Mouse (Mus musculus): Measurements from ENCODE around the gene Ucp2. TPM values are rescaled to one million over a fixed set of nuclear protein-coding genes. Genes with fewer than 3 reads are reported as not detected.
A peak's percentile ranks its signal among the peaks of the same experiment; 100 is the strongest.

Ucp2 gene
- polyA plus RNA-seq, 1 experiment from 2014 or later = 351 TPM

GRCm38 (mm10) chr7:100530766-100531165, 37.6 kb downstream of the Ucp2 start:
- Histone ChIP-seq H3K4me3 (replicated peaks; ENCODE audit: low read length) (no peak overlapping the region), H3K36me3 (ENCODE audit: control insufficient read depth, insufficient read depth, low read length) (no peaks in the 10 kb centered on the region), H3K27ac (ENCODE audit: low read length) (no peak overlapping the region), H3K4me1 (ENCODE audit: control insufficient read depth, insufficient read depth, low read length) (no peaks in the 10 kb centered on the region), H3K9ac (ENCODE audit: low read length) (no peak overlapping the region), H3K4me2 (ENCODE audit: low read depth, low read length) (no peak overlapping the region), H3K27me3 (ENCODE audit: control insufficient read depth, insufficient read depth, low read length) (no peaks in the 10 kb centered on the region), H3K9me3 (replicated peaks; ENCODE audit: control insufficient read depth, low read length) (no peaks in the 10 kb centered on the region)
- 87% methylated on average over 5 of the region's 5 CpGs for WGBS
- no peak for ATAC-seq (ENCODE audit: insufficient read depth, low FRiP score)

- peak overlapping the region; percentile 16; the same call in 1 of the 2 replicates for H3K27ac ChIP-seq (ENCODE audit: low read length)
- WGBS = 42% methylated on average over 2 of the region's 2 CpGs
Observed at GRCm38 (mm10) chr7:100533503-100533902, 40.4 kb downstream of the Ucp2 start.

DNA sequence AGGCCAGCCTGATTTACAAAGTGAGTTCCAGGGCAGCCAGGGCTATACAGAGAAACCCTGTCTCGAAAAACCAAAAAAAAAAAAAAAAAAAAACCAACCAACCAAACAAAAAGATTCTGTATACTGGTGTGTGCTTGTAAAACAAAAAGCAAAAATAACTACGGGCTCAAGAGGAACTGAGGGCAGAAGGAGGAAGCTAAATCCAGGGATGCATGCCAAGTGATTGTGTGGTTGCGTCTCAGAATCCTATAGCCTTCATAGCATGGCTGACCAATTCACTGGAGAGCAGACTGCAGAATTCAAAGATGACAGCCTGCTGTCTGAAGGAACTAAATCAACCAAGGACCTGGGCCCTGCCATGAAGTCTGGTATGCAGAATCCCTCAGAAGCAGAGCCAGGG, 41.1 kb downstream of the Ucp2 start:
- Histone ChIP-seq H3K9me3 (replicated peaks; ENCODE audit: control insufficient read depth, low read length) (no peaks in the 10 kb centered on the region), H3K4me1 (ENCODE audit: control insufficient read depth, insufficient read depth, low read length) (peaks cover 10% of the 10 kb centered on the region), H3K4me2 (ENCODE audit: low read depth, low read length) (no peak overlapping the region), H3K27ac (ENCODE audit: low read length) (no peak overlapping the region), H3K27me3 (ENCODE audit: control insufficient read depth, insufficient read depth, low read length) (no peaks in the 10 kb centered on the region), H3K4me3 (replicated peaks; ENCODE audit: low read length) (no peak overlapping the region), H3K36me3 (ENCODE audit: control insufficient read depth, insufficient read depth, low read length) (peaks cover 2% of the 10 kb centered on the region), H3K9ac (ENCODE audit: low read length) (no peak overlapping the region)
- 79% methylated on average over 3 of the region's 3 CpGs for WGBS
- no peak for ATAC-seq (ENCODE audit: insufficient read depth, low FRiP score)

More at GRCm38 (mm10) chr7:100533503-100533902, 40.4 kb downstream of the Ucp2 start:
- Histone ChIP-seq H3K4me3 (replicated peaks; ENCODE audit: low read length) (no peak overlapping the region), H3K36me3 (ENCODE audit: control insufficient read depth, insufficient read depth, low read length) (no peaks in the 10 kb centered on the region), H3K4me1 (ENCODE audit: control insufficient read depth, insufficient read depth, low read length) (peaks cover 10% of the 10 kb centered on the region), H3K9me3 (replicated peaks; ENCODE audit: control insufficient read depth, low read length) (no peaks in the 10 kb centered on the region), H3K9ac (ENCODE audit: low read length) (no peak overlapping the region), H3K27me3 (ENCODE audit: control insufficient read depth, insufficient read depth, low read length) (no peaks in the 10 kb centered on the region), H3K4me2 (ENCODE audit: low read depth, low read length) (no peak overlapping the region)
- ATAC-seq (ENCODE audit: insufficient read depth, low FRiP score) = no peak

DNA sequence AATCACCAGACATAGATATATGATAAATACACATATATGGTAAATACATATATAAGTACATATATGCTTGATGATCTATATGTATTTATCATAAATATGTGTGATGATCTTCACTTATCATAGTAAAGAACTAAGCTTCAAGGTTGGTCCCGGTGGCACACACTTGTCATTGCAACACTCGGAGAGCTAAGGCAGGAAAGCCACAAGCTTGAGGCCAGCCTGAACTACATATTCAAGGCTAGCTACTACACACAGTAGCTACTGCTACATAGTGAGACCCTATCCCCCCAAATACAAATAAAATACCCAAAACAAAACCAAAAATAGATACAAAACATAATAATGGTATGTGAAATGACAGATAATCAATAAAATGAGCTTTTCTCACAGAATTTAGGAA, 42.7 kb downstream of the Ucp2 start:
- H3K9ac ChIP-seq (ENCODE audit: low read length) = no peak overlapping the region
- H3K4me3 ChIP-seq (replicated peaks; ENCODE audit: low read length) = no peak overlapping the region
- no peak for ATAC-seq (ENCODE audit: insufficient read depth, low FRiP score)
- H3K36me3 ChIP-seq (ENCODE audit: control insufficient read depth, insufficient read depth, low read length) = peaks cover 13% of the 10 kb centered on the region
- no peak overlapping the region for H3K4me2 ChIP-seq (ENCODE audit: low read depth, low read length)
- no peaks in the 10 kb centered on the region for H3K9me3 ChIP-seq (replicated peaks; ENCODE audit: control insufficient read depth, low read length)
- H3K27ac ChIP-seq (ENCODE audit: low read length) = no peak overlapping the region
- 73% methylated on average over 2 of the region's 2 CpGs for WGBS
- no peaks in the 10 kb centered on the region for H3K27me3 ChIP-seq (ENCODE audit: control insufficient read depth, insufficient read depth, low read length)
- H3K4me1 ChIP-seq (ENCODE audit: control insufficient read depth, insufficient read depth, low read length) = peaks cover 10% of the 10 kb centered on the region

DNA sequence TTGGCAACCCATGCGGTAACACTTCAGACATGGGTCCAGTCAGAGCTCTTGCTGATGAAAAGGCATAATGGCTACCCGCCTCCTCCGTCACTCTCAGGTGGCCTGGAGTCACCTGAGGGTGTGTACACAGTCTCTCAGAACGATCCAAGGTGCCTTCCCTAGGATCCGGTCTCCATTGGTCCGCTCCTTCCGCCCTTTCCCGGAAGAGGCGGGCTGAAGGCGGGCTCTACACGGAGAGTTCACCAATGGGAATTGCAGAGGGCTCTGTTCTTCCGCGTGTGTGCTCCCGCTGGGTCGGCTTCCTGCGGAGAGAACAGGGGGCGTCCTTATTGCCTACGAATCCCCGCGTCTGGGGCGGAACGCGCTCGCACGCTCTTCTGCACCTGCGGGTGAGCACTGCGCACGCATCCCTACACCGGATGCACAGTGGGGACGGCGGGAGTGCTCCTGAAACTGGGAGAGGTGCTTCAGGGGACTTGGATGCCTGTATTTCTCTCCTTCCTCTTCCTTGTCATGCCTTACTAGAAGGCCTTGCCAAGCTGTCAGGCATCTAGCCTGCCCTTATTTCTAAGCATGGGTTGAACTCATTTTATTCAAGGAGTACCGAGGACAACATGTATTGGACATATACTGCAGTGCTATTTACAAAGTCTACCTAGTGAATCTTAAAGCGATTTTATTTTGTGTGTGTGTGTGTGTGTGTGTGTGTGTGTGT, 43.8 kb downstream of the Ucp2 start, which contains the start of gene Coa4:
TSS of gene Coa4 (plus strand) at position 268 of the 715 bp plus-strand sequence.
- no peaks in the 10 kb centered on the region for H3K27me3 ChIP-seq (ENCODE audit: control insufficient read depth, insufficient read depth, low read length)
- peak within 1 kb of the TSS; percentile 95 for H3K27ac ChIP-seq (ENCODE audit: low read length)
- H3K9ac ChIP-seq (ENCODE audit: low read length) = peak within 1 kb of the TSS; percentile 93
- H3K4me2 ChIP-seq (ENCODE audit: low read depth, low read length) = peak within 1 kb of the TSS; percentile 64
- peaks cover 13% of the 10 kb centered on the region for H3K36me3 ChIP-seq (ENCODE audit: control insufficient read depth, insufficient read depth, low read length)
- peak within 1 kb of the TSS; percentile 85 for H3K4me3 ChIP-seq (replicated peaks; ENCODE audit: low read length)
- WGBS = under 1% methylated on average over 33 of the region's 33 CpGs
- no peaks in the 10 kb centered on the region for H3K9me3 ChIP-seq (replicated peaks; ENCODE audit: control insufficient read depth, low read length)
- ATAC-seq (ENCODE audit: insufficient read depth, low FRiP score) = peak; percentile 98
- peaks cover 10% of the 10 kb centered on the region for H3K4me1 ChIP-seq (ENCODE audit: control insufficient read depth, insufficient read depth, low read length)

GRCm38 (mm10) chr7:100537519-100537902, 44.4 kb downstream of the Ucp2 start:
- Histone ChIP-seq H3K4me3 (replicated peaks; ENCODE audit: low read length) (peak overlapping the region; percentile 85), H3K4me2 (ENCODE audit: low read depth, low read length) (peak overlapping the region; percentile 64), H3K9me3 (replicated peaks; ENCODE audit: control insufficient read depth, low read length) (no peaks in the 10 kb centered on the region), H3K36me3 (ENCODE audit: control insufficient read depth, insufficient read depth, low read length) (peaks cover 13% of the 10 kb centered on the region), H3K27ac (ENCODE audit: low read length) (peak overlapping the region; percentile 95), H3K4me1 (ENCODE audit: control insufficient read depth, insufficient read depth, low read length) (peaks cover 10% of the 10 kb centered on the region), H3K27me3 (ENCODE audit: control insufficient read depth, insufficient read depth, low read length) (no peaks in the 10 kb centered on the region), H3K9ac (ENCODE audit: low read length) (peak overlapping the region; percentile 93)
- ATAC-seq (ENCODE audit: insufficient read depth, low FRiP score) = no peak
- 20% methylated on average over 7 of the region's 7 CpGs for WGBS

GRCm38 (mm10) chr7:100539516-100539915, 46.4 kb downstream of the Ucp2 start:
- 94% methylated on average over 9 of the region's 9 CpGs for WGBS
- H3K9ac ChIP-seq (ENCODE audit: low read length) = no peak overlapping the region
- no peaks in the 10 kb centered on the region for H3K9me3 ChIP-seq (replicated peaks; ENCODE audit: control insufficient read depth, low read length)
- H3K4me1 ChIP-seq (ENCODE audit: control insufficient read depth, insufficient read depth, low read length) = peaks cover 10% of the 10 kb centered on the region
- no peak for ATAC-seq (ENCODE audit: insufficient read depth, low FRiP score)
- H3K36me3 ChIP-seq (ENCODE audit: control insufficient read depth, insufficient read depth, low read length) = peaks cover 13% of the 10 kb centered on the region
- H3K4me3 ChIP-seq (replicated peaks; ENCODE audit: low read length) = no peak overlapping the region
- H3K27ac ChIP-seq (ENCODE audit: low read length) = no peak overlapping the region
- no peaks in the 10 kb centered on the region for H3K27me3 ChIP-seq (ENCODE audit: control insufficient read depth, insufficient read depth, low read length)
- H3K4me2 ChIP-seq (ENCODE audit: low read depth, low read length) = no peak overlapping the region

DNA sequence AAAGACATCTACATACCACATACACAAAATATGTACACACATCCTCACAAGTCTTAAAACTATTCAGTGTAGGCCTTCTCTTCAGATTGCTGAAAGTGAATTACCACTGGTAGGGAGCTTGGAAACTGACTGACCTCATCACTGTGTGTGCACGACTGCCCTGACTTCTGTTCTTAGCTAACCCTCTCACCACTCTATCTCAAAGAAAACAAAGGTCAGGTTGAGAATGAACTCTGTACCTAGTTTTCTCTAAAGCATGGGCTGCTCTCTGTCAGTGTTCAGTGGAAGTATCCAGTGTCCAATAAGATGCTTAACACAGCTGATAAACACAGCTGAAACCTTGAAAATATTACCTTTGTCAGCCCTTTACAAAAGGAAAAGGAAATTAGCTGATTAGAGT, 51.3 kb downstream of the Ucp2 start:
- Histone ChIP-seq H3K4me1 (ENCODE audit: control insufficient read depth, insufficient read depth, low read length) (no peaks in the 10 kb centered on the region), H3K9ac (ENCODE audit: low read length) (no peak overlapping the region), H3K4me3 (replicated peaks; ENCODE audit: low read length) (no peak overlapping the region), H3K27me3 (ENCODE audit: control insufficient read depth, insufficient read depth, low read length) (no peaks in the 10 kb centered on the region), H3K9me3 (replicated peaks; ENCODE audit: control insufficient read depth, low read length) (no peaks in the 10 kb centered on the region), H3K36me3 (ENCODE audit: control insufficient read depth, insufficient read depth, low read length) (peaks cover 8% of the 10 kb centered on the region), H3K27ac (ENCODE audit: low read length) (no peak overlapping the region), H3K4me2 (ENCODE audit: low read depth, low read length) (no peak overlapping the region)
- ATAC-seq (ENCODE audit: insufficient read depth, low FRiP score) = 0 out of 2 replicates have a peak, but pooled peaks have one; percentile 50
- WGBS = 48% methylated on average over 1 of the region's 1 CpGs

DNA sequence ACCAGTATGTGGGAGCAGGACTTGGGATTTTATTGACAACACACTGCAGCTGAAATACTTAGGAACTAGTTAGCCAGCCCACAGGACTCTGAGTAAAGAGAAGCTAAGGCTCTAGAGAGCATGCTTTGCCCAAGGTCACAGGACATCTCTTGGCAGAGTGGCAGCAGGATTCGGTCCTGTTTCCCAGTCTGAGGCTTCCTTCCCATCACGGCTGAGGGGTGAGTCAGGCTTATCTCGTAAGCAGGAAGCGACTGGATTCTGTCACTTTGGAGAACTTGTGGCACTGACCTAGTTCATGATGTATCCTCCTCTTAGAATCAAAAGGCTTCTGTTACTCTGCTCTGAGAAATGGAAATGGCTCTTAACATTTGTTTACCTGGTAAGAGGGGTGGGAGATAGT, 54.5 kb downstream of the Ucp2 start:
- Histone ChIP-seq H3K27ac (ENCODE audit: low read length) (no peak overlapping the region), H3K9ac (ENCODE audit: low read length) (no peak overlapping the region), H3K4me2 (ENCODE audit: low read depth, low read length) (no peak overlapping the region), H3K27me3 (ENCODE audit: control insufficient read depth, insufficient read depth, low read length) (no peaks in the 10 kb centered on the region), H3K9me3 (replicated peaks; ENCODE audit: control insufficient read depth, low read length) (no peaks in the 10 kb centered on the region), H3K36me3 (ENCODE audit: control insufficient read depth, insufficient read depth, low read length) (no peaks in the 10 kb centered on the region), H3K4me1 (ENCODE audit: control insufficient read depth, insufficient read depth, low read length) (no peaks in the 10 kb centered on the region), H3K4me3 (replicated peaks; ENCODE audit: low read length) (no peak overlapping the region)
- WGBS = 72% methylated on average over 4 of the region's 4 CpGs
- ATAC-seq (ENCODE audit: insufficient read depth, low FRiP score) = no peak

Measured in stomach, embryonic 16.5 days (tissue).